Mouse (Mus musculus): Measurements from ENCODE around the gene Tmprss3. TPM values are rescaled to one million over a fixed set of nuclear protein-coding genes. Genes with fewer than 3 reads are reported as not detected.

The Tmprss3 gene
- polyA plus RNA-seq, 1 experiment from 2014 or later, result not detected

GRCm38 (mm10) chr17:31191825-31192224, 7.0 kb downstream of the Tmprss3 start:
- peak; percentile 41 for ATAC-seq (replicated peaks; ENCODE audit: low FRiP score)
- H3K4me1 ChIP-seq, result peaks cover 27% of the 10 kb centered on the region
- H3K27ac ChIP-seq, result no peak overlapping the region
- H3K9ac ChIP-seq, result no peak overlapping the region
- H3K36me3 ChIP-seq, result no peaks in the 10 kb centered on the region
- no peak overlapping the region for H3K4me2 ChIP-seq
- H3K27me3 ChIP-seq, result peaks cover 14% of the 10 kb centered on the region
- H3K9me3 ChIP-seq (replicated peaks), result no peaks in the 10 kb centered on the region
- WGBS, result 47% methylated on average over 8 of the region's 8 CpGs
- no peak overlapping the region for H3K4me3 ChIP-seq (replicated peaks)

GRCm38 (mm10) chr17:31187370-31187769, 11.4 kb downstream of the Tmprss3 start:
- WGBS, result 25% methylated on average over 4 of the region's 4 CpGs
- Histone ChIP-seq H3K4me1 (peaks cover 14% of the 10 kb centered on the region), H3K27me3 (peaks cover 14% of the 10 kb centered on the region), H3K36me3 (no peaks in the 10 kb centered on the region), H3K9ac (no peak overlapping the region), H3K4me3 (replicated peaks) (no peak overlapping the region), H3K4me2 (no peak overlapping the region), H3K9me3 (replicated peaks) (no peaks in the 10 kb centered on the region), H3K27ac (no peak overlapping the region)
- no peak for ATAC-seq (replicated peaks; ENCODE audit: low FRiP score)

GRCm38 (mm10) chr17:31184269-31184990, 14.3 kb downstream of the Tmprss3 start:
- no peak for ATAC-seq (replicated peaks; ENCODE audit: low FRiP score)
- H3K27ac ChIP-seq, result no peak overlapping the region

GRCm38 (mm10) chr17:31183180-31183974, 15.4 kb downstream of the Tmprss3 start:
- 60% methylated on average over 12 of the region's 12 CpGs for WGBS
- Histone ChIP-seq H3K4me3 (replicated peaks) (no peak overlapping the region), H3K36me3 (no peaks in the 10 kb centered on the region), H3K9me3 (replicated peaks) (no peaks in the 10 kb centered on the region), H3K4me2 (no peak overlapping the region), H3K27me3 (peaks cover 7% of the 10 kb centered on the region), H3K9ac (no peak overlapping the region), H3K27ac (no peak overlapping the region), H3K4me1 (no peaks in the 10 kb centered on the region)
- ATAC-seq (replicated peaks; ENCODE audit: low FRiP score), result no peak

More at GRCm38 (mm10) chr17:31184269-31184990, 14.3 kb downstream of the Tmprss3 start:
- H3K36me3 ChIP-seq, result no peaks in the 10 kb centered on the region
- no peaks in the 10 kb centered on the region for H3K9me3 ChIP-seq (replicated peaks)
- 78% methylated on average over 12 of the region's 12 CpGs for WGBS
- no peak overlapping the region for H3K4me2 ChIP-seq
- no peak overlapping the region for H3K4me3 ChIP-seq (replicated peaks)
- H3K27me3 ChIP-seq, result peaks cover 14% of the 10 kb centered on the region
- H3K9ac ChIP-seq, result no peak overlapping the region
- H3K4me1 ChIP-seq, result no peaks in the 10 kb centered on the region

DNA sequence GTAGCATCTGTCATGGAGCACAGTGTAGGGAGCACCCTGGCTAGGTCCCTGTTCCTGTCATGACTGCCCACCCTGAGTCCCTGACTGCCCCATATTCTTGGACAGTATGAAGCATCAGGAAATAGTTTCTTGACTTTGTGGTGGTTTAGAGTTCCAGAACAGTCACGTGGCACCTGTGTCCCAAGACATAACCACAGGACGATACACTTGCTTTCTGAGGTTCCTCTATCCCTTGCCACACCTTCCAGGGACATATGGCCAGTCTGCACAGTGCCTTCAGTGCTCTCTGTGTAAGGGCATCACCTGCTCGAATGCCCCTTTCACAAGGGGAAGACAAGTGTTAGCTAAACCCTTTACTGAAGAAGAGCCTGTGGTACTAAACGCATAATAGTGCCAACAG, 17.3 kb downstream of the Tmprss3 start:
- WGBS, result 85% methylated on average over 4 of the region's 4 CpGs
- Histone ChIP-seq H3K27me3 (no peaks in the 10 kb centered on the region), H3K36me3 (no peaks in the 10 kb centered on the region), H3K9me3 (replicated peaks) (no peaks in the 10 kb centered on the region), H3K4me1 (no peaks in the 10 kb centered on the region), H3K27ac (no peak overlapping the region), H3K4me2 (no peak overlapping the region), H3K4me3 (replicated peaks) (no peak overlapping the region), H3K9ac (no peak overlapping the region)
- ATAC-seq (replicated peaks; ENCODE audit: low FRiP score), result no peak

GRCm38 (mm10) chr17:31176321-31176720, 22.5 kb downstream of the Tmprss3 start:
- no peak for ATAC-seq (replicated peaks; ENCODE audit: low FRiP score)
- Histone ChIP-seq H3K27ac (no peak overlapping the region), H3K36me3 (no peaks in the 10 kb centered on the region), H3K9me3 (replicated peaks) (no peaks in the 10 kb centered on the region), H3K4me2 (no peak overlapping the region), H3K9ac (no peak overlapping the region), H3K27me3 (no peaks in the 10 kb centered on the region), H3K4me1 (no peaks in the 10 kb centered on the region), H3K4me3 (replicated peaks) (no peak overlapping the region)
- WGBS, result 92% methylated on average over 4 of the region's 4 CpGs

DNA sequence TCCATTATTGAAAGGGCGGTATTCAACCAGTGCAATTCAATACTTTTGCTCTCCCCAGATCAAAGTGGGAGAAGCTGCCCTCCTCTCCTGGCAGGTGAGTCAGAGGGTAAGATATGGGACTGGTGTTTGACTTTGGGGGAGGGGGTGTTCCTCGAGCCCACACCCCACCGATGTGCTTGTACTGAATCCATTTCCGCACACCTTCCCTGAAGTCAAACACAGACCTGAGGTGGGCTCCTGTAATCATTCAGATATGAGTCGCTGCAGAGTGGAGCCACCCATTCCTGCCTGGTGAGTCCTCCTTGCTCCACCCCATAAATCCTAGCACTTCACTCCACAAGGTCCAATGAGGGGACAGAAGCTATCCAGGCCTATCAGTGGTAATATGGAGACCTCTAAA, 29.0 kb downstream of the Tmprss3 start:
- Histone ChIP-seq H3K27ac (no peak overlapping the region), H3K9ac (no peak overlapping the region), H3K4me2 (no peak overlapping the region), H3K36me3 (no peaks in the 10 kb centered on the region), H3K4me3 (replicated peaks) (no peak overlapping the region), H3K27me3 (no peaks in the 10 kb centered on the region), H3K9me3 (replicated peaks) (no peaks in the 10 kb centered on the region), H3K4me1 (no peaks in the 10 kb centered on the region)
- ATAC-seq (replicated peaks; ENCODE audit: low FRiP score), result no peak
- WGBS, result 84% methylated on average over 5 of the region's 5 CpGs

DNA sequence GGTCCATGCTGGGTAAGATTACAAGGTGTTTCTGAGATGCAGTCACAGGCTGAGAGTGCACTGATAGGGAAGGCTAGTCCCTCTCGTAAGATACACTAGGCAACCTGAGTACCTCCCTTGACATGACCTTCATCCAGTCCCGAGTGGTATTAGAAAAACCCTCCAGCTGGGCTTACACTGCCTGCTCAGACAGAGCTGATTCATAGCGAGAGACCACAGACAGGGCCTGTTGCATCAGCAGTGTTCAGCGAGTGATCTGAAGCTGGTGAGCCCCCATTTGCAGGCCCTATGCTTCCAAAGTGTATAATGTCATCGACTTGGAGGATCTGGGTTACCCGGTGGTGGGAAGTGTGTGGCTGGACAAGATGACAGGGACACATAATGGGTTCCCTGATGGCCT, 33.6 kb downstream of the Tmprss3 start, which contains the start of gene Tff1:
Tff1 (minus strand) TSS at position 151 of the 400 bp plus-strand sequence.
- Histone ChIP-seq H3K27ac (no peak within 1 kb of the TSS), H3K27me3 (no peaks in the 10 kb centered on the region), H3K4me2 (no peak within 1 kb of the TSS), H3K9ac (no peak within 1 kb of the TSS), H3K9me3 (replicated peaks) (no peaks in the 10 kb centered on the region), H3K4me3 (replicated peaks) (no peak within 1 kb of the TSS), H3K36me3 (no peaks in the 10 kb centered on the region), H3K4me1 (no peaks in the 10 kb centered on the region)
- WGBS, result 84% methylated on average over 6 of the region's 6 CpGs
- no peak for ATAC-seq (replicated peaks; ENCODE audit: low FRiP score)

- no peak overlapping the region for H3K9ac ChIP-seq
- no peaks in the 10 kb centered on the region for H3K27me3 ChIP-seq
- 71% methylated on average over 2 of the region's 2 CpGs for WGBS
- no peaks in the 10 kb centered on the region for H3K4me1 ChIP-seq
- H3K27ac ChIP-seq, result no peak overlapping the region
- no peak overlapping the region for H3K4me3 ChIP-seq (replicated peaks)
- ATAC-seq (replicated peaks; ENCODE audit: low FRiP score), result no peak
- H3K4me2 ChIP-seq, result no peak overlapping the region
- no peaks in the 10 kb centered on the region for H3K36me3 ChIP-seq
- no peaks in the 10 kb centered on the region for H3K9me3 ChIP-seq (replicated peaks)
Observed at GRCm38 (mm10) chr17:31163821-31164220, 35.0 kb downstream of the Tmprss3 start.

GRCm38 (mm10) chr17:31162607-31163006, 36.2 kb downstream of the Tmprss3 start:
- ATAC-seq (replicated peaks; ENCODE audit: low FRiP score), result no peak
- WGBS, result 82% methylated on average over 12 of the region's 12 CpGs
- H3K36me3 ChIP-seq, result no peaks in the 10 kb centered on the region
- no peaks in the 10 kb centered on the region for H3K27me3 ChIP-seq
- no peak overlapping the region for H3K4me3 ChIP-seq (replicated peaks)
- H3K4me2 ChIP-seq, result no peak overlapping the region
- no peak overlapping the region for H3K9ac ChIP-seq
- no peaks in the 10 kb centered on the region for H3K9me3 ChIP-seq (replicated peaks)
- no peaks in the 10 kb centered on the region for H3K4me1 ChIP-seq
- no peak overlapping the region for H3K27ac ChIP-seq

GRCm38 (mm10) chr17:31160291-31160690, 38.5 kb downstream of the Tmprss3 start:
- Histone ChIP-seq H3K4me3 (replicated peaks) (no peak overlapping the region), H3K27me3 (no peaks in the 10 kb centered on the region), H3K9me3 (replicated peaks) (no peaks in the 10 kb centered on the region), H3K27ac (no peak overlapping the region), H3K9ac (no peak overlapping the region), H3K4me2 (no peak overlapping the region), H3K4me1 (no peaks in the 10 kb centered on the region), H3K36me3 (no peaks in the 10 kb centered on the region)
- ATAC-seq (replicated peaks; ENCODE audit: low FRiP score), result no peak
- WGBS, result 68% methylated on average over 4 of the region's 4 CpGs

GRCm38 (mm10) chr17:31157921-31158320, 40.9 kb downstream of the Tmprss3 start:
- ATAC-seq (replicated peaks; ENCODE audit: low FRiP score), result no peak
- H3K9ac ChIP-seq, result no peak overlapping the region
- 80% methylated on average over 6 of the region's 6 CpGs for WGBS
- H3K4me1 ChIP-seq, result peaks cover 5% of the 10 kb centered on the region; the same call in 1 of the 2 replicates
- no peaks in the 10 kb centered on the region for H3K9me3 ChIP-seq (replicated peaks)
- no peaks in the 10 kb centered on the region for H3K27me3 ChIP-seq
- no peaks in the 10 kb centered on the region for H3K36me3 ChIP-seq
- H3K27ac ChIP-seq, result no peak overlapping the region
- no peak overlapping the region for H3K4me2 ChIP-seq
- H3K4me3 ChIP-seq (replicated peaks), result no peak overlapping the region
